Mouse (Mus musculus) olfactory bulb, adult 2 months (tissue): ENCODE measurements around the gene St6gal2.

ENCODE experiments used
- CTCF ChIP-seq: fragments of 200-500 bp; IDR thresholded peaks from 2 replicates; pipeline ENCODE4 v1.5.1; 2012; ENCODE audit warnings: low read depth, mild to moderate bottlenecking, low read length, moderate library complexity; ENCODE audit not compliant: insufficient read depth
- POLR2A ChIP-seq: fragments of 200-500 bp; IDR thresholded peaks from 2 replicates; pipeline ENCODE4 v1.6.1; 2012; ENCODE audit warnings: mild to moderate bottlenecking, low read depth, low read length, moderate library complexity; ENCODE audit not compliant: insufficient read depth

GRCm38 (mm10) chr17:55446698-55447097 is 1.5 kb downstream of the St6gal2 start:
- TF ChIP-seq POLR2A: no peak
- TF ChIP-seq CTCF: no peak
